Mouse (Mus musculus): ENCODE data around the gene Rbm34. TPM values are rescaled to one million over a fixed set of nuclear protein-coding genes. Genes with fewer than 3 reads are reported as not detected.

The Rbm34 gene
- polyA plus RNA-seq, 1 experiment = 2.3 TPM

- DNase-seq (ENCODE audit: low read depth) = no peak
Observed at GRCm38 (mm10) chr8:126961516-126961915, 9.4 kb downstream of the Rbm34 start.

- no peak for DNase-seq (ENCODE audit: low read depth)
Observed at GRCm38 (mm10) chr8:126951900-126952636, 18.8 kb downstream of the Rbm34 start.

- no peak for DNase-seq (ENCODE audit: low read depth)
Observed at GRCm38 (mm10) chr8:126949527-126949926, 21.3 kb downstream of the Rbm34 start.

- DNase-seq (ENCODE audit: low read depth) = no peak
Observed at GRCm38 (mm10) chr8:126946444-126946843, 24.4 kb downstream of the Rbm34 start.

GRCm38 (mm10) chr8:126945730-126946163 is 25.1 kb downstream of the Rbm34 start, which contains the start of gene Tomm20:
Gene Tomm20 (minus strand): TSS chr8:126945844.
- no peak for DNase-seq (ENCODE audit: low read depth)

- DNase-seq (ENCODE audit: low read depth) = no peak
Observed at GRCm38 (mm10) chr8:126944781-126945691, 25.8 kb downstream of the Rbm34 start.

GRCm38 (mm10) chr8:126943565-126943964 is 27.3 kb downstream of the Rbm34 start:
- no peak for DNase-seq (ENCODE audit: low read depth)

GRCm38 (mm10) chr8:126937337-126937736 is 33.5 kb downstream of the Rbm34 start:
- no peak for DNase-seq (ENCODE audit: low read depth)

- DNase-seq (ENCODE audit: low read depth) = no peak
Observed at GRCm38 (mm10) chr8:126935932-126936331, 34.9 kb downstream of the Rbm34 start.

GRCm38 (mm10) chr8:126935387-126935786 is 35.5 kb downstream of the Rbm34 start:
- no peak for DNase-seq (ENCODE audit: low read depth)

- no peak for DNase-seq (ENCODE audit: low read depth)
Observed at GRCm38 (mm10) chr8:126932656-126933055, 38.2 kb downstream of the Rbm34 start.

GRCm38 (mm10) chr8:126932249-126932648 is 38.6 kb downstream of the Rbm34 start:
- no peak for DNase-seq (ENCODE audit: low read depth)

GRCm38 (mm10) chr8:126931720-126932119 is 39.2 kb downstream of the Rbm34 start:
- DNase-seq (ENCODE audit: low read depth) = no peak

- no peak for DNase-seq (ENCODE audit: low read depth)
Observed at GRCm38 (mm10) chr8:126929607-126930161, 41.2 kb downstream of the Rbm34 start.

- DNase-seq (ENCODE audit: low read depth) = no peak
Observed at GRCm38 (mm10) chr8:126928755-126929505, 41.9 kb downstream of the Rbm34 start.

- DNase-seq (ENCODE audit: low read depth) = no peak
Observed at GRCm38 (mm10) chr8:126928028-126928427, 42.8 kb downstream of the Rbm34 start.

GRCm38 (mm10) chr8:126927058-126927457 is 43.8 kb downstream of the Rbm34 start:
- DNase-seq (ENCODE audit: low read depth) = no peak

- no peak for DNase-seq (ENCODE audit: low read depth)
Observed at GRCm38 (mm10) chr8:126922981-126923380, 47.9 kb downstream of the Rbm34 start.

GRCm38 (mm10) chr8:126921432-126921831 is 49.4 kb downstream of the Rbm34 start:
- DNase-seq (ENCODE audit: low read depth) = no peak

- no peak for DNase-seq (ENCODE audit: low read depth)
Observed at GRCm38 (mm10) chr8:126920845-126921244, 50.0 kb downstream of the Rbm34 start.

- DNase-seq (ENCODE audit: low read depth) = no peak
Observed at GRCm38 (mm10) chr8:126920386-126920785, 50.5 kb downstream of the Rbm34 start.

GRCm38 (mm10) chr8:126919703-126920102 is 51.2 kb downstream of the Rbm34 start:
- DNase-seq (ENCODE audit: low read depth) = no peak
